Mouse (Mus musculus) testis, adult 2 months (tissue): ENCODE results near the gene Stat1.

Experiments used
- CTCF ChIP-seq: fragments of 200-500 bp; IDR thresholded peaks from 2 replicates; pipeline ENCODE4 v1.5.1; 2012; ENCODE audit warnings: low read depth, mild to moderate bottlenecking, inconsistent platforms, low read length, moderate library complexity; ENCODE audit not compliant: control insufficient read depth, insufficient read depth, insufficient replicate concordance
- POLR2A ChIP-seq: fragments of 200-500 bp; IDR thresholded peaks from 2 replicates; pipeline ENCODE4 v1.6.1; 2012; ENCODE audit warnings: low read depth, mild to moderate bottlenecking, inconsistent platforms, low read length, moderate library complexity; ENCODE audit not compliant: control insufficient read depth

GRCm38 (mm10) chr1:52079724-52080367 lies 39.4 kb upstream of the Stat1 start:
- TF ChIP-seq POLR2A (no peak), CTCF (no peak)
